Mouse (Mus musculus) olfactory bulb, adult 2 months (tissue): ENCODE results near the gene Ralgps2. TPM values are rescaled to one million over a fixed set of nuclear protein-coding genes. Genes with fewer than 3 reads are reported as not detected.

Source experiments
- H3K27ac ChIP-seq: fragments of 200-500 bp; 2 replicates; pipeline ENCODE4 v1.5.1; 2012; ENCODE audit warnings: low read depth, low read length; ENCODE audit not compliant: insufficient read depth
- H3K4me1 ChIP-seq: fragments of 200-500 bp; 2 replicates; pipeline ENCODE4 v1.6.1; 2012; ENCODE audit warnings: low read length; ENCODE audit not compliant: control insufficient read depth, insufficient read depth
- H3K4me3 ChIP-seq: fragments of 200-500 bp; 2 replicates; pipeline ENCODE4 v1.5.1; 2012; ENCODE audit warnings: mild to moderate bottlenecking, low read depth, low read length, moderate library complexity; ENCODE audit not compliant: insufficient read depth
- CTCF ChIP-seq: fragments of 200-500 bp; IDR thresholded peaks from 2 replicates; pipeline ENCODE4 v1.5.1; 2012; ENCODE audit warnings: low read depth, mild to moderate bottlenecking, low read length, moderate library complexity; ENCODE audit not compliant: insufficient read depth
- POLR2A ChIP-seq: fragments of 200-500 bp; IDR thresholded peaks from 2 replicates; pipeline ENCODE4 v1.6.1; 2012; ENCODE audit warnings: mild to moderate bottlenecking, low read depth, low read length, moderate library complexity; ENCODE audit not compliant: insufficient read depth
- WGBS: fragments of 180-500 bp; shearing (Covaris S2); methylation state at CpG from one replicate; pipeline ENCODE4 v1.1.7; 2018; 5-methylcytosine and 5-hydroxymethylcytosine counted together
- polyA plus RNA-seq: library from polyadenylated mRNA; stranded (reverse); fragments of >200 nt; gene quantifications from 2 replicates; pipeline ENCODE4 v1.2.4, GENCODE M21; 2012; ENCODE audit warnings: low replicate concordance; ENCODE audit not compliant: missing spikeins, insufficient read depth, insufficient read length

Ralgps2 gene
- polyA plus RNA-seq, 1 experiment: not detected

- Histone ChIP-seq H3K27ac (no peak overlapping the region), H3K4me3 (no peak overlapping the region), H3K4me1 (no peaks in the 10 kb centered on the region)
- 82% methylated on average over 10 of the region's 10 CpGs for WGBS
- no peak for TF ChIP-seq POLR2A
- no peak for TF ChIP-seq CTCF
These were observed 154.5 kb downstream of the Ralgps2 start for GRCm38 (mm10) chr1:156784974-156785373.

DNA sequence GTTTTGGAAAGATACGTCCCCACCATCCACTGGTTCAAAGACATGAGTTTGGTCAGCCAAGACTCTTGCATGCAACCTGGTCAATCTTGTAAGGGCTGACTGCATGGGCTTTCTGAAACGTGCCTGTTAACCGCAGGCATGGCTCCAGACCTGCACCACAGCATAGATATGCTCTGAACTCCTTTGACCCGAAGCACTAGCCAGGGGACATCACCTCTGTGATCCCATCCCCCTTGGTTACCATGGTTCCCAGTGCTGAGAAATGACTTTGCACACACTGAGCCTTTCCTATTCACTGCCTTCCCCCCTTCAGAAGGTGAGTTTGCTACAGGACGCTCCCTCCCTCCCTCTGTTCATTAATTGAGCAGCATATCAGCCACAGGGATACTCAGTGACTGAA is 155.3 kb downstream of the Ralgps2 start:
- WGBS: 90% methylated on average over 5 of the region's 5 CpGs
- no peaks in the 10 kb centered on the region for H3K4me1 ChIP-seq
- TF ChIP-seq POLR2A (no peak), CTCF (no peak)
- no peak overlapping the region for H3K27ac ChIP-seq
- H3K4me3 ChIP-seq: no peak overlapping the region

GRCm38 (mm10) chr1:156781971-156782850 is 157.2 kb downstream of the Ralgps2 start:
- Histone ChIP-seq H3K4me3 (no peak overlapping the region), H3K4me1 (no peaks in the 10 kb centered on the region), H3K27ac (no peak overlapping the region)
- TF ChIP-seq POLR2A (no peak), CTCF (no peak)
- WGBS: 60% methylated on average over 14 of the region's 14 CpGs

DNA sequence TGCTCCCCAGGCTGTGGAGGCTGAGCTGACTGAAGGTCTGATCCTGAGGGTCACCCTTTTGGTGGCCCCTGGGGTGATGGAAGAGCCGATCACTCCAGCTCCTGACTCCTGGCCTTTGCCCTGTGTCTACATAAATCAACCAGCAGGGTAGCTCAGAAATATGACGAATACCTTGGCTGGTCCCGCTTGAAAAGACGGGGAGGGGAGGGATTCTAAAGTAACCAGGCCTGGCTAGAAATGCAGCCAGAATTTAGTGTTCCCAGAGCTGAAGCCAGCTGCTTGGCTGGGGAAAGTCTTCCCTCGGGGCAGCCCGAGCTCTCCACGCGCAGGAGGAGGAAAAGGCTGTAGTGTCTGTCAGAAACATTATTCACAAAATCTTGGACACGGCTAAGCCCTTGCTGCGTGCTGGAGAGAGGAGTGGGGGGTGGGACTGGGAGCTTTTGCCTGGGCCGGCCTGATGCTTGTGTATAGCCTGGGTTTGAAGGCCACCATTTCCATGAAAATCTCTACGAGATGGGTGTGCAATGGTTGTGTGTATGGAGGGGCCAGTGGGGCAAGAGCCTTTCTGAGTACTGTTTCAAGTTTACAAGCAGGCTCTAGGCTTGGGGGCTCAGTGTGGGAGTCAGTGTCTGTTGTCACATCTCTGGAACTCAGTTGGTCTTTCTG is 158.2 kb downstream of the Ralgps2 start:
- 56% methylated on average over 12 of the region's 12 CpGs for WGBS
- no peak overlapping the region for H3K4me3 ChIP-seq
- no peak overlapping the region for H3K27ac ChIP-seq
- no peaks in the 10 kb centered on the region for H3K4me1 ChIP-seq
- TF ChIP-seq POLR2A (no peak), CTCF (no peak)

- Histone ChIP-seq H3K4me3 (no peak overlapping the region), H3K27ac (no peak overlapping the region), H3K4me1 (no peaks in the 10 kb centered on the region)
- no peak for TF ChIP-seq POLR2A
- no peak for TF ChIP-seq CTCF
- WGBS: 70% methylated on average over 16 of the region's 16 CpGs
These were observed 159.0 kb downstream of the Ralgps2 start for GRCm38 (mm10) chr1:156780234-156781005.

DNA sequence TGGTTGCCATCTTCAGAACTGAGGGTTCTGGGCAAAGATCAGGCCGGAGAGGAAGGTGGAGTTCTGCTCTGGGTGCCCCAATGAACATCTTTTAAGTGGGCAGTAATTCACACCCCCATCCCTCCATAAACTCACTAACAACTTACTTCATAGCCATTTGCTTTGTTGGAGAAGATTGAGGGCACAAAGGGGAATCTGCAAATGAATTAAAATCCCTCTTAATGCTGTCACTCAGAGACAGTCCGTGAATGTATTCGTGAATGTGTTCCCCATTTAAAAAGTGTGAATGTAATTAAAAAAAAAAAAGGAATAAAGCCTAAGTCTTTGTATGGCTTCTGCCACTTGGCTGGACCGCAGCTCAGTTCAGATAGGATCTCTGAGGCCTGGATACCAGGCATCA is 159.8 kb downstream of the Ralgps2 start:
- H3K27ac ChIP-seq: no peak overlapping the region
- H3K4me1 ChIP-seq: no peaks in the 10 kb centered on the region
- no peak for TF ChIP-seq CTCF
- no peak for TF ChIP-seq POLR2A
- H3K4me3 ChIP-seq: no peak overlapping the region
- WGBS: 71% methylated on average over 4 of the region's 4 CpGs

- Histone ChIP-seq H3K27ac (no peak overlapping the region), H3K4me1 (no peaks in the 10 kb centered on the region), H3K4me3 (no peak overlapping the region)
- 84% methylated on average over 6 of the region's 6 CpGs for WGBS
- no peak for TF ChIP-seq POLR2A
- TF ChIP-seq CTCF: no peak
These were observed 160.4 kb downstream of the Ralgps2 start for GRCm38 (mm10) chr1:156778977-156779376.

DNA sequence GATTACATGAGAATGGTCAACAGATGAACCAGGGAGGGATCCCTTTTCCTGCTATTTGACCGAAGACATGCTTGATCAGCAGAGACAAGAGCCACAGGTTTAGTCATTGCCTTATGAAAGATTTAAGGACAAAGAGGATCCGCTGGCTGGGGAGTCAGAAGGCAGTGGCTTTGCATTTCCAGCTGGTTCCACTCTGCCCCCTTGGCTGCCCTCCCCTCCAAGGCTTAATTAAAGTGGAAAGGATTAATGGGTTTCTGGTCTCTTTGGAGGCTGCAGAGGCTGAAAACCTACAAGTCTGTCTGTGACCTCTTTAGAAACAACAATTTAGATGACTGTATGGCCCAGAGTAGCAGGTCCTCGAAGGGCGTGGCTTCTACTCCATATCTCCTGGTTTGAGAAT is 161.5 kb downstream of the Ralgps2 start:
- H3K4me3 ChIP-seq: no peak overlapping the region
- no peak overlapping the region for H3K27ac ChIP-seq
- WGBS: 91% methylated on average over 4 of the region's 4 CpGs
- no peak for TF ChIP-seq CTCF
- no peak for TF ChIP-seq POLR2A
- no peaks in the 10 kb centered on the region for H3K4me1 ChIP-seq

- TF ChIP-seq POLR2A (no peak), CTCF (no peak)
- 96% methylated on average over 7 of the region's 7 CpGs for WGBS
- no peak overlapping the region for H3K4me3 ChIP-seq
- H3K27ac ChIP-seq: no peak overlapping the region
- no peaks in the 10 kb centered on the region for H3K4me1 ChIP-seq
These were observed 163.4 kb downstream of the Ralgps2 start for GRCm38 (mm10) chr1:156775983-156776382.
